Mouse (Mus musculus) cortical plate, adult 2 months (tissue): ENCODE results near the gene Smc3.

ENCODE experiments used
- CTCF ChIP-seq: fragments of 200-500 bp; IDR thresholded peaks from 2 replicates; pipeline ENCODE4 v1.5.1; 2011; ENCODE audit warnings: mild to moderate bottlenecking, control low read depth, low read length; ENCODE audit not compliant: insufficient read depth; ENCODE audit errors: extremely low read depth
- POLR2A ChIP-seq: fragments of 200-500 bp; IDR thresholded peaks from 2 replicates; pipeline ENCODE4 v1.6.1; 2011; ENCODE audit warnings: mild to moderate bottlenecking, low read length, control low read depth; ENCODE audit not compliant: insufficient read depth; ENCODE audit errors: extremely low read depth

GRCm38 (mm10) chr19:53644020-53644595 is 43.9 kb downstream of the Smc3 start:
- TF ChIP-seq CTCF = no peak
- no peak for TF ChIP-seq POLR2A
